Mouse (Mus musculus): ENCODE results near the gene Lrrc10b.

GRCm38 (mm10) chr19:10473779-10474178, 16.5 kb upstream of the Lrrc10b start:
- no peak for TF ChIP-seq CTCF (IDR thresholded peaks at IDR 0.05; ENCODE audit: control insufficient read depth, insufficient read depth, low read length)
- TF ChIP-seq POLR2A (IDR thresholded peaks at IDR 0.05; ENCODE audit: borderline replicate concordance, control insufficient read depth, low read depth, low read length): no peak
